In the genomic region with DNA sequence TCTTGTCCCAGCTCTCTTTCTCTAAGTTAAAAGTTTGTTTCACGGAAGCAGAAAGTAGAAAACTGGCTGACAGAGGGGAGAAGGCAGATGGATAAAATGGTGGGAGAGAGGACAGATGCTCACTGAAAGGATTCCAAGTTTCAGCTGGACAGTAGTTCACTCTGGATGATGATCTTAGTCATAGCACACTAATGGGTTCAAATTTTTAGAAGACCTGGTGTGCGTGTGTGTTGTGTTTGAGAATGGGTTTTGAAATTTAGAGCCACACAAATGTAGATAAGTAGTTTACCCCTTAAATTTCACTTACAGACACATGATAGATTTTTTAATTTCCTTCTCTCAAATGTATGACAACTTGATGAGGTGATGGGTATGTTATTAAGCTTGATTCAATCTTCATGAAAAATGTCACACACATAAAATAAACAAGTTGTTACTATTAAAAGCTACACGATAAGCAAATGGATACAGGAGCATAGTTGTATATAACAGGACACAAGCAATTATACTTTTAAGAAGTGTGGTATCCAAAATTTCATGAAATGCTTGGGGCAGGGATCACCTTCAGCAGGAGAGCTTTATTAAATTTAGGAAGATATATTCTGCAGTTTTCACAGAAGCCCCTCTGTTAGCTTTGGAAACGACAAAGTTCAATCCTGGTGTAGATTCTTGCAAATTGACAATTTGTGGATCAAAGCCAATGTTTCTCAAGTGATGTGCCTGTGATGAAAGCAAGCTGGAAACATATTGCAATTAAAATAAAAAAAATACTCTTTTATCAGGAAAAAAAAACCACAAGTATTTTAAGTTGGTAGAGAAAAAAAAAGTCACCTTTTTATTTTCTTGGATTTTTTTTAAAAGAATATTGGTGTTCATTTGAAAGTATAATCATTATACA, we compare ENCODE assay signal across 25 mouse cellular contexts. TPM values are rescaled to one million over a fixed set of nuclear protein-coding genes. Genes with fewer than 3 reads are reported as not detected.
"Had no signal": no experiment of that assay in that cellular context is flagged by ENCODE, and none has a peak within 500 bp of the region (broad histone marks: within the 10 kb centered on the region; RNA-seq: fewer than 3 reads in every experiment).

No protein-coding gene starts in this region.

- H3K9me3 ChIP-seq: heart, embryonic 10.5 days; heart, embryonic 12.5 days; hindbrain, embryonic 13.5 days; hindbrain, embryonic 15.5 days; kidney, embryonic 15.5 days; limb, embryonic 10.5 days; limb, embryonic 12.5 days had no signal

- DNase-seq: forebrain, postnatal 0 days; gastrocnemius, postnatal 25 days; heart, adult 18-20 months; heart, postnatal 14 days; heart, postnatal 36 days; kidney, adult 11 months; kidney, adult 2 months; kidney, adult 9 months; kidney, postnatal 14 days; kidney, postnatal 36 days; layer of hippocampus, adult 9-11 months; layer of hippocampus, postnatal 36 days had no signal

- H3K9ac ChIP-seq: forebrain, postnatal 0 days; heart, embryonic 12.5 days; hindbrain, embryonic 13.5 days; hindbrain, embryonic 15.5 days; kidney, embryonic 15.5 days; limb, embryonic 12.5 days had no signal

- ATAC-seq: forebrain, postnatal 0 days; hindbrain, postnatal 0 days; intestine, embryonic 16.5 days had no signal

- H3K4me3 ChIP-seq: heart, embryonic 10.5 days; heart, embryonic 12.5 days; hindbrain, embryonic 13.5 days; hindbrain, embryonic 15.5 days; kidney, embryonic 15.5 days; left cerebral cortex, adult 2 months; limb, embryonic 10.5 days; limb, embryonic 12.5 days had no signal

- H3K27me3 ChIP-seq: heart, embryonic 12.5 days; hindbrain, embryonic 13.5 days; hindbrain, embryonic 15.5 days; kidney, embryonic 15.5 days; limb, embryonic 12.5 days had no signal

- H3K4me1 ChIP-seq: heart, embryonic 10.5 days; heart, embryonic 12.5 days; hindbrain, embryonic 13.5 days; hindbrain, embryonic 15.5 days; kidney, embryonic 15.5 days; limb, embryonic 10.5 days; limb, embryonic 12.5 days had no signal

- H3K36me3 ChIP-seq: heart, embryonic 10.5 days; heart, embryonic 12.5 days; hindbrain, embryonic 13.5 days; hindbrain, embryonic 15.5 days; kidney, embryonic 15.5 days; limb, embryonic 10.5 days; limb, embryonic 12.5 days had no signal

- H3K4me2 ChIP-seq: heart, embryonic 12.5 days; hindbrain, embryonic 13.5 days; hindbrain, embryonic 15.5 days; kidney, embryonic 15.5 days; limb, embryonic 12.5 days had no signal

- H3K27ac ChIP-seq: heart, embryonic 10.5 days; hindbrain, embryonic 13.5 days; hindbrain, embryonic 15.5 days; hindbrain, postnatal 0 days; kidney, embryonic 15.5 days; kidney, postnatal 0 days; left cerebral cortex, adult 2 months; limb, embryonic 10.5 days; limb, embryonic 12.5 days had no signal

RNA-seq across cellular contexts. Expression of a gene that starts 18.6 kb away (rescaled TPM):
- total RNA-seq: granulocyte monocyte progenitor cell, adult 5-6 weeks; hematopoietic stem cell, adult 5-6 weeks had no signal
